ENCODE assay signal across 9 mouse cellular contexts in the genomic region with DNA sequence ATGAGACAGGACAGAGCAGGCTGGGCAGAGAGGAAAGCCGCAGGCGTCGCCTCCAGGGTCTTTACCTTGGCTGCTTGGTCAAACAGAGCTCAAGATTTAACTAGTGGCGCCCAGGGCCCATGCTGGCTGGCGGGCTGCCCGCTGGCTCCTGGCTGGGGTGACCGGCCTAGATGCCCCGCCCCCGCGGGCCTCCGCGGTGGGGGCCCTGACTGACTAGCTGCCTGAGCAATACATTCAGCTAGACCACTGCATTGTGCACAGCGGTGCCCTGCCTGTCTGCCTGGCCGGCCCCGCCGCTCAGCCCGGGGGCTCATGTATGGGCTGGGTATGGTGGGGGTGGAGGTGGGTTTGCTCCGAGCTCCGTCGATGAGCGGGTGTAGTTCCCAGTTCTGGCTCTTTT. TPM values are rescaled to one million over a fixed set of nuclear protein-coding genes. Genes with fewer than 3 reads are reported as not detected.
DNase-seq lines count a peak whose midpoint lies in the region; ATAC-seq and TF ChIP-seq lines count a peak whose summit lies in the region.
"Had no signal": no experiment of that assay in that cellular context is flagged by ENCODE, and none has a peak within 500 bp of the region (broad histone marks: within the 10 kb centered on the region; RNA-seq: fewer than 3 reads in every experiment).

No protein-coding gene starts in this region.

- no peak for DNase-seq in heart, adult 2 months
- DNase-seq in lung, postnatal 0 days (ENCODE audit: low spot score): no peak
- DNase-seq in lung, postnatal 14 days: no peak
- DNase-seq in embryonic facial prominence, embryonic 10.5 days (ENCODE audit: low spot score): peak; percentile 21
- peak; percentile 43 for DNase-seq in midbrain, embryonic 14.5 days
- no peak for DNase-seq in thymus, postnatal 4 days
- no peak for DNase-seq in left cerebral cortex, adult 18-20 months (ENCODE audit: low spot score in 2 of 2)
- DNase-seq: retina, postnatal 1 day had no signal

- H3K4me1 ChIP-seq in heart, embryonic 12.5 days (replicated peaks): peaks cover 40% of the 10 kb centered on the region
- peaks cover 3% of the 10 kb centered on the region for H3K4me1 ChIP-seq in heart, adult 2 months (ENCODE audit: control insufficient read depth, insufficient read depth, low read length)
- H3K4me1 ChIP-seq in lung, postnatal 0 days (ENCODE audit: insufficient read depth, low read depth, low read length): peaks cover 14% of the 10 kb centered on the region; the same call in 1 of the 2 replicates
- peaks cover 30% of the 10 kb centered on the region for H3K4me1 ChIP-seq in embryonic facial prominence, embryonic 10.5 days
- H3K4me1 ChIP-seq in midbrain, embryonic 14.5 days (ENCODE audit: control insufficient read depth, insufficient read depth, low read length): peaks cover 18% of the 10 kb centered on the region

- H3K4me3 ChIP-seq in heart, embryonic 12.5 days: no peak overlapping the region
- no peak overlapping the region for H3K4me3 ChIP-seq in heart, adult 2 months
- H3K4me3 ChIP-seq in lung, postnatal 0 days (ENCODE audit: low read depth, low read length): no peak overlapping the region
- H3K4me3 ChIP-seq in embryonic facial prominence, embryonic 10.5 days: no peak overlapping the region
- no peak overlapping the region for H3K4me3 ChIP-seq in midbrain, embryonic 14.5 days (replicated peaks; ENCODE audit: low read depth, low read length)

- 87% methylated on average over 20 of the region's 21 CpGs for WGBS in heart, embryonic 12.5 days
- 81% methylated on average over 21 of the region's 21 CpGs for WGBS in heart, adult 2 months
- WGBS in lung, postnatal 0 days: 61% methylated on average over 20 of the region's 21 CpGs
- WGBS in embryonic facial prominence, embryonic 10.5 days: 88% methylated on average over 21 of the region's 21 CpGs
- WGBS in midbrain, embryonic 14.5 days: 73% methylated on average over 21 of the region's 21 CpGs

- ATAC-seq in heart, embryonic 12.5 days (ENCODE audit: insufficient number of reproducible peaks, low FRiP score): no peak
- peak; percentile 36; the same call in 1 of the 2 replicates for ATAC-seq in lung, postnatal 0 days
- no peak for ATAC-seq in midbrain, embryonic 14.5 days (ENCODE audit: low FRiP score, low TSS enrichment)

- 0 out of 2 replicates have a peak overlapping the region, but pooled peaks have one; percentile 7 for H3K9ac ChIP-seq in heart, embryonic 12.5 days
- H3K9ac ChIP-seq in heart, adult 2 months (ENCODE audit: low read depth, low read length): no peak overlapping the region
- H3K9ac ChIP-seq in lung, postnatal 0 days (replicated peaks; ENCODE audit: low read depth): no peak overlapping the region
- no peak overlapping the region for H3K9ac ChIP-seq in midbrain, embryonic 14.5 days (replicated peaks; ENCODE audit: low read length)

- no peak for TF ChIP-seq EP300 in heart, adult 2 months (IDR thresholded peaks at IDR 0.05; ENCODE audit: insufficient read depth, low read depth, low read length)
- no peak for TF ChIP-seq EP300 in lung, postnatal 0 days (IDR thresholded peaks at IDR 0.05)

- intact Hi-C loops in heart, adult 2 months (cut with DNase I): no loop called here

- H3K9me3 ChIP-seq in heart, embryonic 12.5 days (replicated peaks): no peaks in the 10 kb centered on the region
- H3K9me3 ChIP-seq in lung, postnatal 0 days (ENCODE audit: low read length): no peaks in the 10 kb centered on the region
- no peaks in the 10 kb centered on the region for H3K9me3 ChIP-seq in embryonic facial prominence, embryonic 10.5 days
- H3K9me3 ChIP-seq in midbrain, embryonic 14.5 days (ENCODE audit: control insufficient read depth, low read length): no peaks in the 10 kb centered on the region

- no peak overlapping the region for H3K27ac ChIP-seq in heart, embryonic 12.5 days (ENCODE audit: poor library complexity, severe bottlenecking)
- no peak overlapping the region for H3K27ac ChIP-seq in heart, adult 2 months
- H3K27ac ChIP-seq in lung, postnatal 0 days (ENCODE audit: low read length): no peak overlapping the region
- H3K27ac ChIP-seq in embryonic facial prominence, embryonic 10.5 days (replicated peaks): no peak overlapping the region
- H3K27ac ChIP-seq in midbrain, embryonic 14.5 days (replicated peaks; ENCODE audit: low read depth, low read length): no peak overlapping the region

- H3K4me2 ChIP-seq in heart, embryonic 12.5 days: no peak overlapping the region
- no peak overlapping the region for H3K4me2 ChIP-seq in lung, postnatal 0 days (replicated peaks; ENCODE audit: low read depth, low read length)
- no peak overlapping the region for H3K4me2 ChIP-seq in midbrain, embryonic 14.5 days (ENCODE audit: low read length)

- H3K36me3 ChIP-seq in heart, embryonic 12.5 days: peaks cover 91% of the 10 kb centered on the region
- peaks cover 5% of the 10 kb centered on the region for H3K36me3 ChIP-seq in heart, adult 2 months (ENCODE audit: control insufficient read depth, insufficient read depth, low read length)
- peaks cover 56% of the 10 kb centered on the region for H3K36me3 ChIP-seq in lung, postnatal 0 days (ENCODE audit: insufficient read depth, low read length)
- peaks cover 98% of the 10 kb centered on the region for H3K36me3 ChIP-seq in embryonic facial prominence, embryonic 10.5 days (replicated peaks)
- peaks cover 82% of the 10 kb centered on the region for H3K36me3 ChIP-seq in midbrain, embryonic 14.5 days (ENCODE audit: control insufficient read depth, insufficient read depth, low read length)

- no peak for TF ChIP-seq POLR2A in heart, adult 2 months (IDR thresholded peaks at IDR 0.05; ENCODE audit: insufficient read depth, low read depth, low read length)

- TF ChIP-seq CTCF in heart, adult 2 months (IDR thresholded peaks at IDR 0.05): no peak
- no peak for TF ChIP-seq CTCF in lung, postnatal 0 days (IDR thresholded peaks at IDR 0.05)

- H3K27me3 ChIP-seq in heart, embryonic 12.5 days (replicated peaks): no peaks in the 10 kb centered on the region
- H3K27me3 ChIP-seq in heart, adult 2 months (ENCODE audit: control insufficient read depth, insufficient read depth, low read length): no peaks in the 10 kb centered on the region
- no peaks in the 10 kb centered on the region for H3K27me3 ChIP-seq in lung, postnatal 0 days (replicated peaks; ENCODE audit: insufficient read depth, low read length)
- H3K27me3 ChIP-seq in embryonic facial prominence, embryonic 10.5 days (replicated peaks; ENCODE audit: low read depth, poor library complexity, severe bottlenecking): no peaks in the 10 kb centered on the region
- no peaks in the 10 kb centered on the region for H3K27me3 ChIP-seq in midbrain, embryonic 14.5 days (ENCODE audit: control insufficient read depth, insufficient read depth, low read length)

- no peaks in the 10 kb centered on the region for H3K79me2 ChIP-seq in heart, adult 2 months (replicated peaks; ENCODE audit: control insufficient read depth, insufficient read depth, low read length)

RNA-seq across cellular contexts. Expression of gene Srrt, which starts 6.2 kb away (rescaled TPM):
- polyA plus RNA-seq in heart, embryonic 12.5 days (2016; fragmentation: Nextera tagmentation; extraction: Ambion mirVana): 106 and 107 TPM in 2 replicates
- 10 to 100 TPM; 60.5 to 66.4 TPM for total RNA-seq in heart, adult 2 months (2021)
- polyA plus RNA-seq in heart, adult 2 months (2012; rRNA removed): 63.9 and 74.2 TPM in 2 replicates
- 30.9 and 32.7 TPM in 2 replicates for polyA plus RNA-seq in lung, postnatal 0 days (2015; fragmentation: Nextera tagmentation; extraction: Ambion mirVana)
- 191 and 214 TPM in 2 replicates for polyA plus RNA-seq in embryonic facial prominence, embryonic 10.5 days (2016; fragmentation: Nextera tagmentation; extraction: Ambion mirVana)
- polyA plus RNA-seq in midbrain, embryonic 14.5 days (2014; fragmentation: Nextera tagmentation; extraction: Ambion mirVana): 82.0 and 95.9 TPM in 2 replicates
- 100 to 1,000 TPM; 185 to 191 TPM for total RNA-seq in left cerebral cortex, adult 18-20 months (2021)

RNA-seq across cellular contexts. Expression of gene Ufsp1, which starts 6.8 kb away (rescaled TPM):
- 10.1 and 10.6 TPM in 2 replicates for polyA plus RNA-seq in heart, embryonic 12.5 days (2016; fragmentation: Nextera tagmentation; extraction: Ambion mirVana)
- 1 to 10 TPM; 8.1 to 8.8 TPM for total RNA-seq in heart, adult 2 months (2021)
- polyA plus RNA-seq in heart, adult 2 months (2012; rRNA removed): 11.8 and 12.8 TPM in 2 replicates
- polyA plus RNA-seq in lung, postnatal 0 days (2015; fragmentation: Nextera tagmentation; extraction: Ambion mirVana): 4.7 and 7.2 TPM in 2 replicates
- 7.8 and 8.3 TPM in 2 replicates for polyA plus RNA-seq in embryonic facial prominence, embryonic 10.5 days (2016; fragmentation: Nextera tagmentation; extraction: Ambion mirVana)
- polyA plus RNA-seq in midbrain, embryonic 14.5 days (2014; fragmentation: Nextera tagmentation; extraction: Ambion mirVana): 13.7 and 18.3 TPM in 2 replicates
- 10 to 100 TPM; 12.2 to 13.4 TPM for total RNA-seq in left cerebral cortex, adult 18-20 months (2021)

RNA-seq across cellular contexts. Expression of gene Trip6, which starts 13.0 kb away (rescaled TPM):
- 46.3 and 47.0 TPM in 2 replicates for polyA plus RNA-seq in heart, embryonic 12.5 days (2016; fragmentation: Nextera tagmentation; extraction: Ambion mirVana)
- 10 to 100 TPM; 12.5 to 13.6 TPM for total RNA-seq in heart, adult 2 months (2021)
- 23.5 and 24.2 TPM in 2 replicates for polyA plus RNA-seq in heart, adult 2 months (2012; rRNA removed)
- 45.8 and 50.1 TPM in 2 replicates for polyA plus RNA-seq in lung, postnatal 0 days (2015; fragmentation: Nextera tagmentation; extraction: Ambion mirVana)
- polyA plus RNA-seq in embryonic facial prominence, embryonic 10.5 days (2016; fragmentation: Nextera tagmentation; extraction: Ambion mirVana): 73.1 and 76.2 TPM in 2 replicates
- polyA plus RNA-seq in midbrain, embryonic 14.5 days (2014; fragmentation: Nextera tagmentation; extraction: Ambion mirVana): 12.0 and 12.9 TPM in 2 replicates
- 1 to 10 TPM; 4.8 to 5.9 TPM for total RNA-seq in left cerebral cortex, adult 18-20 months (2021)

RNA-seq across cellular contexts. Expression of gene Ache, which starts 13.9 kb away (rescaled TPM):
- 23.5 and 28.3 TPM in 2 replicates for polyA plus RNA-seq in heart, embryonic 12.5 days (2016; fragmentation: Nextera tagmentation; extraction: Ambion mirVana)
- total RNA-seq in heart, adult 2 months (2021): 1 to 10 TPM; 1.5 to 2.2 TPM
- polyA plus RNA-seq in heart, adult 2 months (2012; rRNA removed): 3.5 and 4.9 TPM in 2 replicates
- 0.92 and 1.2 TPM in 2 replicates for polyA plus RNA-seq in lung, postnatal 0 days (2015; fragmentation: Nextera tagmentation; extraction: Ambion mirVana)
- 3.8 and 4.5 TPM in 2 replicates for polyA plus RNA-seq in embryonic facial prominence, embryonic 10.5 days (2016; fragmentation: Nextera tagmentation; extraction: Ambion mirVana)
- polyA plus RNA-seq in midbrain, embryonic 14.5 days (2014; fragmentation: Nextera tagmentation; extraction: Ambion mirVana): 22.2 and 35.7 TPM in 2 replicates
- total RNA-seq in left cerebral cortex, adult 18-20 months (2021): 10 to 100 TPM; 50.0 to 54.6 TPM

RNA-seq across cellular contexts. Expression of gene Slc12a9, which starts 32.1 kb away (rescaled TPM):
- polyA plus RNA-seq in heart, embryonic 12.5 days (2016; fragmentation: Nextera tagmentation; extraction: Ambion mirVana): 9.4 and 10.2 TPM in 2 replicates
- 1 to 10 TPM; 1.7 to 2.2 TPM for total RNA-seq in heart, adult 2 months (2021)
- 6.0 and 8.9 TPM in 2 replicates for polyA plus RNA-seq in heart, adult 2 months (2012; rRNA removed)
- 8.2 TPM in 2 replicates for polyA plus RNA-seq in lung, postnatal 0 days (2015; fragmentation: Nextera tagmentation; extraction: Ambion mirVana)
- 12.6 and 13.4 TPM in 2 replicates for polyA plus RNA-seq in embryonic facial prominence, embryonic 10.5 days (2016; fragmentation: Nextera tagmentation; extraction: Ambion mirVana)
- polyA plus RNA-seq in midbrain, embryonic 14.5 days (2014; fragmentation: Nextera tagmentation; extraction: Ambion mirVana): 17.1 and 18.6 TPM in 2 replicates
- total RNA-seq in left cerebral cortex, adult 18-20 months (2021): 10 to 100 TPM; 20.3 to 23.9 TPM

Comparison
In these comparisons a context has a peak if more than half of its experiments do, and no peak if none do; other contexts are left out.
1. DNase-seq: peak in embryonic facial prominence, embryonic 10.5 days (single experiment) and midbrain, embryonic 14.5 days (single experiment); none in heart, adult 2 months (0 of 2), lung, postnatal 0 days (single experiment), lung, postnatal 14 days (single experiment), thymus, postnatal 4 days (single experiment) and left cerebral cortex, adult 18-20 months (0 of 2).